Mouse (Mus musculus) induced T-regulatory cell, adult 2 months (primary cell): ENCODE results near the gene Lingo4.

ENCODE experiments used
- DNase-seq: peaks from one replicate; pipeline ENCODE4 v3.0.0-alpha.2; 2012; ENCODE audit warnings: low read depth

The Lingo4 gene

GRCm38 (mm10) chr3:94398217-94398616 is at the start of gene Lingo4:
Gene Lingo4 (plus strand): TSS chr3:94398517.
- no peak for DNase-seq

GRCm38 (mm10) chr3:94360812-94361211 is 37.5 kb upstream of the Lingo4 start:
- DNase-seq, result no peak

GRCm38 (mm10) chr3:94362138-94362537 is 36.2 kb upstream of the Lingo4 start, which contains the start of gene C2cd4d:
Gene C2cd4d (plus strand): TSS chr3:94362438.
- no peak for DNase-seq

GRCm38 (mm10) chr3:94363291-94364153 is 34.8 kb upstream of the Lingo4 start:
- DNase-seq, result no peak

- DNase-seq, result no peak
Measured at GRCm38 (mm10) chr3:94364154-94364526, 34.2 kb upstream of the Lingo4 start.

- DNase-seq, result peak; percentile 90
Measured at GRCm38 (mm10) chr3:94366761-94367160, 31.6 kb upstream of the Lingo4 start.

- DNase-seq, result no peak
Measured at GRCm38 (mm10) chr3:94367511-94367910, 30.8 kb upstream of the Lingo4 start.

GRCm38 (mm10) chr3:94368631-94369030 is 29.7 kb upstream of the Lingo4 start:
- DNase-seq, result peak; percentile 31

GRCm38 (mm10) chr3:94369709-94370108 is 28.6 kb upstream of the Lingo4 start:
- no peak for DNase-seq

GRCm38 (mm10) chr3:94371637-94372036 is 26.7 kb upstream of the Lingo4 start:
- no peak for DNase-seq

GRCm38 (mm10) chr3:94372038-94372437 is 26.3 kb upstream of the Lingo4 start:
- no peak for DNase-seq

- DNase-seq, result no peak
Measured at GRCm38 (mm10) chr3:94372641-94373040, 25.7 kb upstream of the Lingo4 start, which contains the start of gene Rorc. Gene Rorc (plus strand): TSS chr3:94372794.

- no peak for DNase-seq
Measured at GRCm38 (mm10) chr3:94373090-94373489, 25.2 kb upstream of the Lingo4 start.

GRCm38 (mm10) chr3:94373597-94374011 is 24.7 kb upstream of the Lingo4 start:
- no peak for DNase-seq

GRCm38 (mm10) chr3:94374636-94375035 is 23.7 kb upstream of the Lingo4 start:
- no peak for DNase-seq

- peak; percentile 32 for DNase-seq
Measured at GRCm38 (mm10) chr3:94375146-94375545, 23.2 kb upstream of the Lingo4 start.

GRCm38 (mm10) chr3:94375861-94376260 is 22.5 kb upstream of the Lingo4 start:
- no peak for DNase-seq

- DNase-seq, result no peak
Measured at GRCm38 (mm10) chr3:94377028-94377923, 21.0 kb upstream of the Lingo4 start.

GRCm38 (mm10) chr3:94379831-94380510 is 18.3 kb upstream of the Lingo4 start:
- DNase-seq, result peak; percentile 55

GRCm38 (mm10) chr3:94382308-94382707 is 16.0 kb upstream of the Lingo4 start:
- no peak for DNase-seq

- no peak for DNase-seq
Measured at GRCm38 (mm10) chr3:94383476-94383875, 14.8 kb upstream of the Lingo4 start.

- no peak for DNase-seq
Measured at GRCm38 (mm10) chr3:94386671-94387070, 11.6 kb upstream of the Lingo4 start.
